Mouse (Mus musculus) heart, adult 2 months (tissue): ENCODE data around the gene Tnni3k.

Experiments
- CTCF ChIP-seq: fragments of 200-600 bp; IDR thresholded peaks from 2 replicates; pipeline ENCODE4 v1.8.1; 2022; ENCODE audit warnings: antibody characterized with exemption, mild to moderate bottlenecking, moderate library complexity
- POLR2A ChIP-seq: fragments of 200-500 bp; IDR thresholded peaks from 2 replicates; pipeline ENCODE4 v1.6.1; 2011; ENCODE audit warnings: mild to moderate bottlenecking, low read depth, low read length, control low read depth; ENCODE audit not compliant: insufficient read depth

DNA sequence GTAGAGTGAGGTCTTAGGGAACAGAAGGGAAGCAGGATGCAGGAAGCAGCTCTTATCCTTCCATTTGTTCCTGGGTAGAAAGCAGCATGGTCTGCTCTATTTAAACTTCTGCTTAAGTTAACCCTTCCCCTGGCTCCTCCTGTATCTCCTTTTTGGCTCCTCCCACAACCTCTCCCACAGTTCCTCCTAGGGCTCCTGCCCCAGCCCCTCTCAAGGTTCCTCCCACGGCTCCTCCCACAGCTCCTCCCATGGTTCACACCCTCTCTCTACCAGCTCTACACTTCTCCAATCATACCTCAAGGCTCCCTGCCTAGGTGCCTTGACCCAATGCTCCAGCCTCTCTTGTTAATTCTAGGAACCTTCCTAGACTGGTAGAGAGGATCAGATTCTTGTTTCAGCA lies 242.3 kb downstream of the Tnni3k start:
- TF ChIP-seq CTCF (no peak), POLR2A (no peak)
